In the genomic region with DNA sequence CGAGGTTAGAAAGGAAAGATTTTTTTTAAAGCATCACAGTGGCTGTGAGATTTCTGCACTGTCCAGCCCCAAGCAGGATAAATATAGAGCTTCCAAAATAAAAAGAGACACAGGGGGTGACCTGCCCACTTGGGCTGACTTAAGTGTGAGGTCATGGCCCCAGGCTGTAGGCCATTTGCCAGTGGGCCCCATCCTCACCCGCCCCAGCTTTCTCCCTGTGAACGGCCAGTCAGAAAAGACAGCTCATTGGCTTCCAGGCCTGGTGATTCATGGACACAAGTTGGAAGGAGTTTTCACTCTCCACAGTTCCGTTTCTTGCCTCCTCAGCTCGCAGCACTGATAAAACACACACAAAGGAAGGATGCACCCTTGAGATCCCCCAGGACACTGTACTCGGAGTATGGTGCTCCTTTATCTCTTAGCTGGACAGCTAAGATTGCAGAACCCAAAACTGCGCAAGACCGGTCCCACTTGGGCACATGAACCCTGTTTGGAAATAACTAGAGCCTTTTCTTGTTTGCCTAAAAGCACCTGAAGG, we compare ENCODE assay signal across 11 mouse cellular contexts. TPM values are rescaled to one million over a fixed set of nuclear protein-coding genes. Genes with fewer than 3 reads are reported as not detected.
DNase-seq lines count a peak whose midpoint lies in the region; ATAC-seq and TF ChIP-seq lines count a peak whose summit lies in the region.
"Had no signal": no experiment of that assay in that cellular context is flagged by ENCODE, and none has a peak within 500 bp of the region (broad histone marks: within the 10 kb centered on the region; RNA-seq: fewer than 3 reads in every experiment).

No protein-coding gene starts in this region.

- TF ChIP-seq CTCF in E14TG2a.4 (conservative IDR thresholded peaks at IDR 0.05; ENCODE audit: low read length), result no peak

- ATAC-seq in hindbrain, embryonic 15.5 days (ENCODE audit: low FRiP score, low read depth), result no peak
- no peak for ATAC-seq in hindbrain, embryonic 13.5 days (ENCODE audit: low FRiP score)
- no peak for ATAC-seq in megakaryocyte-erythroid progenitor cell, adult 5-6 weeks (replicated peaks; ENCODE audit: low FRiP score, low TSS enrichment, poor library complexity, severe bottlenecking)

- DNase-seq in heart, adult 18-20 months, result peak; percentile 46 to 58
- DNase-seq in limb, embryonic 10.5 days (ENCODE audit: low spot score), result no peak
- DNase-seq in cerebellum, postnatal 4 days (ENCODE audit: low spot score in 2 of 2), result no peak
- DNase-seq in midbrain, embryonic 10.5 days (ENCODE audit: low spot score), result no peak

- peaks cover 11% of the 10 kb centered on the region for H3K27me3 ChIP-seq in hindbrain, embryonic 15.5 days
- peaks cover 54% of the 10 kb centered on the region for H3K27me3 ChIP-seq in hindbrain, embryonic 13.5 days
- H3K27me3 ChIP-seq in E14TG2a.4 (ENCODE audit: insufficient read depth, low read length), result peaks cover 22% of the 10 kb centered on the region
- peaks cover 46% of the 10 kb centered on the region for H3K27me3 ChIP-seq in limb, embryonic 10.5 days (ENCODE audit: low read depth, poor library complexity, severe bottlenecking)
- H3K27me3 ChIP-seq in midbrain, embryonic 10.5 days (ENCODE audit: low read depth, poor library complexity, severe bottlenecking), result peaks cover 52% of the 10 kb centered on the region

- no peaks in the 10 kb centered on the region for H3K9me3 ChIP-seq in hindbrain, embryonic 15.5 days
- H3K9me3 ChIP-seq in hindbrain, embryonic 13.5 days, result no peaks in the 10 kb centered on the region
- no peaks in the 10 kb centered on the region for H3K9me3 ChIP-seq in E14TG2a.4 (ENCODE audit: low read length)
- H3K9me3 ChIP-seq in limb, embryonic 10.5 days (replicated peaks), result no peaks in the 10 kb centered on the region
- H3K9me3 ChIP-seq in midbrain, embryonic 10.5 days (replicated peaks), result no peaks in the 10 kb centered on the region

- H3K4me3 ChIP-seq in hindbrain, embryonic 15.5 days, result no peak overlapping the region
- no peak overlapping the region for H3K4me3 ChIP-seq in hindbrain, embryonic 13.5 days
- H3K4me3 ChIP-seq in E14TG2a.4 (replicated peaks; ENCODE audit: low read length), result peak overlapping the region; percentile 90
- H3K4me3 ChIP-seq in limb, embryonic 10.5 days, result peak overlapping the region; percentile 72; the same call in 1 of the 2 replicates
- no peak overlapping the region for H3K4me3 ChIP-seq in midbrain, embryonic 10.5 days

- H3K27ac ChIP-seq in hindbrain, embryonic 15.5 days (replicated peaks), result no peak overlapping the region
- H3K27ac ChIP-seq in hindbrain, embryonic 13.5 days, result no peak overlapping the region
- no peak overlapping the region for H3K27ac ChIP-seq in limb, embryonic 10.5 days
- H3K27ac ChIP-seq in midbrain, embryonic 10.5 days (replicated peaks), result no peak overlapping the region
- H3K27ac ChIP-seq: hindbrain, embryonic 14.5 days; liver, embryonic 14.5 days had no signal

- H3K9ac ChIP-seq in hindbrain, embryonic 15.5 days, result no peak overlapping the region
- H3K9ac ChIP-seq in hindbrain, embryonic 13.5 days, result no peak overlapping the region
- H3K9ac ChIP-seq: liver, embryonic 14.5 days had no signal

- 55% methylated on average over 8 of the region's 8 CpGs for WGBS in hindbrain, embryonic 15.5 days
- 56% methylated on average over 8 of the region's 8 CpGs for WGBS in hindbrain, embryonic 13.5 days
- WGBS in limb, embryonic 10.5 days, result 49% methylated on average over 8 of the region's 8 CpGs
- WGBS in midbrain, embryonic 10.5 days, result 59% methylated on average over 8 of the region's 8 CpGs

- H3K36me3 ChIP-seq in hindbrain, embryonic 15.5 days, result no peaks in the 10 kb centered on the region
- H3K36me3 ChIP-seq in hindbrain, embryonic 13.5 days, result no peaks in the 10 kb centered on the region
- peaks cover 34% of the 10 kb centered on the region for H3K36me3 ChIP-seq in E14TG2a.4 (ENCODE audit: insufficient read depth, low read length)
- no peaks in the 10 kb centered on the region for H3K36me3 ChIP-seq in limb, embryonic 10.5 days
- no peaks in the 10 kb centered on the region for H3K36me3 ChIP-seq in midbrain, embryonic 10.5 days

- H3K4me1 ChIP-seq in hindbrain, embryonic 15.5 days (replicated peaks), result peaks cover 18% of the 10 kb centered on the region
- H3K4me1 ChIP-seq in hindbrain, embryonic 13.5 days (replicated peaks), result peaks cover 13% of the 10 kb centered on the region
- peaks cover 64% of the 10 kb centered on the region for H3K4me1 ChIP-seq in E14TG2a.4 (replicated peaks; ENCODE audit: low read depth, low read length)
- peaks cover 40% of the 10 kb centered on the region for H3K4me1 ChIP-seq in limb, embryonic 10.5 days
- H3K4me1 ChIP-seq in midbrain, embryonic 10.5 days, result peaks cover 26% of the 10 kb centered on the region

- H3K4me2 ChIP-seq in hindbrain, embryonic 15.5 days, result peak overlapping the region; percentile 93; the same call in 1 of the 2 replicates
- H3K4me2 ChIP-seq in hindbrain, embryonic 13.5 days, result no peak overlapping the region

RNA-seq across cellular contexts. Expression of a gene that starts 1.1 kb away (rescaled TPM):
- 0.26 and 0.35 TPM in 2 replicates for polyA plus RNA-seq in hindbrain, embryonic 15.5 days (2015; fragmentation: Nextera tagmentation; extraction: Ambion mirVana)
- polyA plus RNA-seq in hindbrain, embryonic 13.5 days (2015; fragmentation: Nextera tagmentation; extraction: Ambion mirVana), result 0.14 and 0.31 TPM in 2 replicates
- 1 to 10 TPM in 1 of 2 experiments, under 1 TPM in 1; 0.79 to 1.0 TPM for total RNA-seq in heart, adult 18-20 months (2021)
- 0.46 and 0.48 TPM in 2 replicates for polyA plus RNA-seq in limb, embryonic 10.5 days (2016; fragmentation: Nextera tagmentation; extraction: Ambion mirVana)
- total RNA-seq in megakaryocyte-erythroid progenitor cell, adult 5-6 weeks (2014; fragmentation: Nextera tagmentation), result 2.0 TPM in 1 of 2 replicates, not detected in the other
- 1.6 TPM in 1 of 2 replicates, not detected in the other for total RNA-seq in megakaryocyte-erythroid progenitor cell, adult 5-6 weeks (2017)
- 0.33 and 0.34 TPM in 2 replicates for polyA plus RNA-seq in midbrain, embryonic 10.5 days (2016; fragmentation: Nextera tagmentation; extraction: Ambion mirVana)

RNA-seq across cellular contexts. Expression of a gene that starts 25.5 kb away (rescaled TPM):
- not detected in 2 replicates for polyA plus RNA-seq in hindbrain, embryonic 15.5 days (2015; fragmentation: Nextera tagmentation; extraction: Ambion mirVana)
- polyA plus RNA-seq in hindbrain, embryonic 13.5 days (2015; fragmentation: Nextera tagmentation; extraction: Ambion mirVana), result 0.06 TPM in 1 of 2 replicates, not detected in the other
- total RNA-seq in heart, adult 18-20 months (2021), result under 1 TPM; 0.40 to 0.59 TPM
- not detected in 2 replicates for polyA plus RNA-seq in limb, embryonic 10.5 days (2016; fragmentation: Nextera tagmentation; extraction: Ambion mirVana)
- 0.42 TPM in 1 of 2 replicates, not detected in the other for total RNA-seq in megakaryocyte-erythroid progenitor cell, adult 5-6 weeks (2014; fragmentation: Nextera tagmentation)
- total RNA-seq in megakaryocyte-erythroid progenitor cell, adult 5-6 weeks (2017), result 2.2 TPM in 1 of 2 replicates, not detected in the other
- not detected in 2 replicates for polyA plus RNA-seq in midbrain, embryonic 10.5 days (2016; fragmentation: Nextera tagmentation; extraction: Ambion mirVana)
- polyA plus RNA-seq: embryonic facial prominence, embryonic 11.5 days had no signal

Comparison
In these comparisons a context has a peak if more than half of its experiments do, and no peak if none do; other contexts are left out.
1. H3K4me3 ChIP-seq: peak in E14TG2a.4 (single experiment) and limb, embryonic 10.5 days (single experiment); none in hindbrain, embryonic 15.5 days (single experiment), hindbrain, embryonic 13.5 days (single experiment) and midbrain, embryonic 10.5 days (single experiment).
2. DNase-seq: peak in heart, adult 18-20 months (2 of 2); none in limb, embryonic 10.5 days (single experiment), cerebellum, postnatal 4 days (0 of 2) and midbrain, embryonic 10.5 days (single experiment).